Mouse (Mus musculus) midbrain, embryonic 16.5 days (tissue): ENCODE results near the gene Hhex. TPM values are rescaled to one million over a fixed set of nuclear protein-coding genes. Genes with fewer than 3 reads are reported as not detected.

ENCODE experiments used
- ATAC-seq: fragments of 200-750 bp; cut with Nextera tagmentation; 2 replicates; pipeline ENCODE4 v1.8.0; 2017; ENCODE audit warnings: moderate TSS enrichment
- H3K27ac ChIP-seq: fragments of 300-500 bp; sonication (generic); 2 replicates; pipeline ENCODE4 v1.5.1; 2014; ENCODE audit warnings: mild to moderate bottlenecking, low read length, mixed read lengths
- H3K27me3 ChIP-seq: fragments of 300-500 bp; sonication (generic); 2 replicates; pipeline ENCODE4 v1.6.1; 2014; ENCODE audit warnings: low read depth, low read length, mixed read lengths; ENCODE audit not compliant: control insufficient read depth, insufficient read depth
- H3K36me3 ChIP-seq: fragments of 300-500 bp; sonication (generic); 2 replicates; pipeline ENCODE4 v1.6.1; 2014; ENCODE audit warnings: mild to moderate bottlenecking, low read length, moderate library complexity, mixed read lengths; ENCODE audit not compliant: control insufficient read depth, insufficient read depth
- H3K4me1 ChIP-seq: fragments of 300-500 bp; sonication (generic); 2 replicates; pipeline ENCODE4 v1.6.1; 2014; ENCODE audit warnings: mild to moderate bottlenecking, low read length, mixed read lengths; ENCODE audit not compliant: control insufficient read depth, insufficient read depth
- H3K4me2 ChIP-seq: fragments of 300-500 bp; sonication (generic); 2 replicates; pipeline ENCODE4 v1.6.1; 2014; ENCODE audit warnings: mild to moderate bottlenecking, low read length, mixed read lengths
- H3K4me3 ChIP-seq: fragments of 300-500 bp; sonication (generic); 2 replicates; pipeline ENCODE4 v1.5.1; 2014; ENCODE audit warnings: low read depth, mild to moderate bottlenecking, low read length, moderate library complexity, mixed read lengths
- H3K9ac ChIP-seq: fragments of 300-500 bp; sonication (generic); 2 replicates; pipeline ENCODE4 v1.6.1; 2014; ENCODE audit warnings: low read depth, low read length, mixed read lengths
- H3K9me3 ChIP-seq: fragments of 300-500 bp; sonication (generic); replicated peaks from 2 replicates; pipeline ENCODE4 v1.6.1; 2014; ENCODE audit warnings: mild to moderate bottlenecking, low read length, mixed read lengths; ENCODE audit not compliant: control insufficient read depth, poor library complexity, severe bottlenecking
- WGBS: fragments of 180-500 bp; shearing (Covaris S2); extraction: QIAGEN DNeasy Blood & Tissue Kit; methylation state at CpG from one replicate; pipeline ENCODE4 v1.1.7; 2014; 5-methylcytosine and 5-hydroxymethylcytosine counted together
- polyA plus RNA-seq: library from polyadenylated mRNA; unstranded; fragments of >200 nt; fragmentation: Nextera tagmentation; extraction: Ambion mirVana; gene quantifications from 2 replicates; pipeline ENCODE4 v1.2.1, GENCODE M21; 2015

Gene Hhex
- polyA plus RNA-seq, 1 experiment from 2014 or later: 4.6 TPM

GRCm38 (mm10) chr19:37488608-37489262 is 54.1 kb downstream of the Hhex start:
- Histone ChIP-seq H3K27me3 (no peaks in the 10 kb centered on the region), H3K9me3 (no peaks in the 10 kb centered on the region), H3K4me2 (no peak overlapping the region), H3K9ac (no peak overlapping the region), H3K27ac (no peak overlapping the region), H3K36me3 (no peaks in the 10 kb centered on the region), H3K4me1 (no peaks in the 10 kb centered on the region), H3K4me3 (no peak overlapping the region)
- no peak for ATAC-seq
- WGBS: 71% methylated on average over 7 of the region's 7 CpGs

Other genes starting within 250 kb of the Hhex start
- 89.2 and 96.1 TPM in 2 replicates for gene March5, start 227.3 kb upstream of the Hhex start, polyA plus RNA-seq
- 11.2 and 12.9 TPM in 2 replicates for gene Cpeb3, start 226.2 kb upstream of the Hhex start, polyA plus RNA-seq
- gene Ide, start 97.0 kb upstream of the Hhex start, polyA plus RNA-seq: 37.8 and 41.9 TPM in 2 replicates
- 6.3 and 7.7 TPM in 2 replicates for gene Kif11, start 58.4 kb upstream of the Hhex start, polyA plus RNA-seq
- 26.0 and 27.8 TPM in 2 replicates for gene Exoc6, start 115.6 kb downstream of the Hhex start, polyA plus RNA-seq